Mouse (Mus musculus) megakaryocyte, embryonic 14.5 days (primary cell): ENCODE results near the gene Adamts2.

ENCODE experiments used
- FLI1 ChIP-seq: IDR thresholded peaks from 2 replicates; pipeline ENCODE4 v1.6.1; 2012; ENCODE audit warnings: low read length, inconsistent platforms, mixed read lengths
- GATA1 ChIP-seq: IDR thresholded peaks from 3 replicates; pipeline ENCODE4 v1.6.1; 2012; ENCODE audit warnings: mixed read lengths, low read length, inconsistent platforms, borderline replicate concordance

GRCm38 (mm10) chr11:50587787-50588186, 14.1 kb upstream of the Adamts2 start:
- no peak for TF ChIP-seq GATA1
- no peak for TF ChIP-seq FLI1
